Mouse (Mus musculus) adrenal gland (tissue): ENCODE measurements around the gene Sgsh.

Experiments used
- intact Hi-C: fragments of 180-260 bp; cut with DNase I; formaldehyde crosslinking; loops from one replicate; pipeline ENCODE4 v1.15.1; 2025
- microRNA-seq, 2 experiments: library from miRNA; unstranded; fragments of <30 nt; microRNA quantifications; one replicate each; pipeline ENCODE4; 2019

Sgsh gene

GRCm38 (mm10) chr11:119314252-119314936 lies 40.9 kb downstream of the Sgsh start:
- intact Hi-C loops: no loop called here

- intact Hi-C loops: no loop called here
Measured at GRCm38 (mm10) chr11:119310621-119311020, 44.7 kb downstream of the Sgsh start.

DNA sequence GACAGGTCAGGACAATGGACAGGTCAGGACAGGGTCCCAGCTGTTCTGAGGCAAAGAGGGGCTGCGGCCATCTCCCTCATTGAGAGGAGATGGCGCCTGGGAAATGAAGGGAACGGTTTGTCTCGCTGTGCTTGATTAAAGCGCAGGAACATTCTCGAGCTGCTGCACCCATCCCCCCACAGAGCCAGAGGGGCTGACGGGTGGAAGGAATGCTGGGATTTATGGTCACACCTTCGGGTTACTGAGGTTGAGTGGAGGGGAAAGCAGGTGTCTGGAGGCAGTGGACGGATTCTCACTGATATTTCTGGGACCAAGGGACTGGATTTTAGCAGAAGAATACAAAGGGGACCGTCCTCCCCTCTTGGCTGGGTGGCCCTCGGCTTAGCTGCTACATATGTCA lies 47.4 kb downstream of the Sgsh start:
- intact Hi-C loops: loop anchor here (5.0 kb wide), 1 partner anchor 54 kb away; no protein-coding TSS in a partner anchor

- intact Hi-C loops: loop anchor here (5.0 kb wide), 1 partner anchor 55 kb away; no protein-coding TSS in a partner anchor
Measured at GRCm38 (mm10) chr11:119307658-119307867, 47.8 kb downstream of the Sgsh start, which contains the start of gene Card14. TSS of gene Card14 (plus strand) at chr11:119307768.

GRCm38 (mm10) chr11:119306762-119307657 lies 48.3 kb downstream of the Sgsh start:
- intact Hi-C loops: loop anchor here (5.0 kb wide), 1 partner anchor 55 kb away; no protein-coding TSS in a partner anchor

DNA sequence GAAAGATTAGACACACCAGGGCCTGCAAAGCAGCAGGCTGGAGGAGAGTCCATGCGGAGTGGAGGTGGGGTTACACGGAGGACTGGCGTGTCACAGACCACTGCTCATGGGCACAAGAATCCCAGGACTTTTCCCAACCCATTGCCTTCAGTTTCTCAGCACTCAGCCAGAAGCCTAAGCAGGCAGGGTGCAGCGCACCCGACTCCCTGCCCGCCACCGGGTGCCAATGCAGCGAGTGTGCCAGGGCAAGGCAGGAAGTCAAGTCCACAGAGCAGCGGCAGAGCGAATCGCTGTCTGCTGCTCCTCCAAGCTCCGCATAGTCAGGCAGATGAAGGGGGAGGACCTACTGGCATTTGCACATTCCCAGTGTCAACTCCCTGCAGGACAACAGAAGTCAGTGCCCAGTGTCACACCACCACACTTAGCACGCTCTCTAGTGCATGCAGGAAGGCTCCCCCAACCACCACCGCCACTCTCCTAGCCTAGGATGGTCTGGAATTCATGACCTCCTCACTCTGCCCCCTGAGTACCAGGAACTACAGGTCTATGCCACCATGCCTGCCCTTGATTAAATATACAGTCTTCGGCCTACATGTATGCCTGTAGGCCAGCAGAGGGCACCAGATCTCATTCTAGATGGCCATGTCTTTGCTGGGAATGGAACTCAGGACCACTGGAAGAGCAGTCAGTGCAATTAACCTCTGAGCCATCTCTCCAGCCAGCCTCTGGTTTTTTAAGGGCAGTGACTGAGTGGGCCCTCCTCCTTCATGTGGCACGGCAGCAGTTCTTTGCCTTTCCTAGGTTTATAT lies 50.2 kb downstream of the Sgsh start:
- intact Hi-C loops: loop anchor here (5.0 kb wide), 1 partner anchor 57 kb away; no protein-coding TSS in a partner anchor

- intact Hi-C loops: no loop called here
Measured at GRCm38 (mm10) chr11:119300986-119301385, 54.4 kb downstream of the Sgsh start.

- intact Hi-C loops: no loop called here
Measured at GRCm38 (mm10) chr11:119300246-119300935, 54.9 kb downstream of the Sgsh start.

GRCm38 (mm10) chr11:119299391-119300245 lies 55.7 kb downstream of the Sgsh start, which contains the start of gene Eif4a3:
TSS of gene Eif4a3 (minus strand) at chr11:119300089.
- intact Hi-C loops: no loop called here

DNA sequence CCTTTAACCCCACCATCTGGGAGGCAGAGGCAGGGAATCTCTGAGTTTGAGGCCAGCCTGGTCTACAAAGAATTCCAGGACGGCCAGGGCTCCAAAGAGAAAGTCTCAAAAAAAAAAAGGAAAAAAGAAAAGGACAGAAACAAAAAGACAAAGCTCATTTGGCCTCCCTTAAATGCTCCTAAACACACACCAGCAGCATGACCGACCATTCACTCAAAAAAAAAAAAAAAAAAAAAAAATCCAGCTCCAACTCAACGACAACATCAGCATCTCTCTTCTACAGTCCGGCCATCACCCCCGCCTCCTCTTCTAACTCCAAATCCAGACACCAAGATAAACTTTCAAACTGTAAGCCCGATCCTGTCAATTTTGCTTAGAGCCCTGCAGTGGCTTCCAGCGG lies 56.4 kb downstream of the Sgsh start:
- intact Hi-C loops: no loop called here

GRCm38 (mm10) chr11:119297996-119298395 lies 57.3 kb downstream of the Sgsh start:
- intact Hi-C loops: no loop called here

Small RNA genes within 50 kb of the gene (microRNA-seq; reads per million reads assigned to microRNA genes)
- gene Mir1932: 0.34 to 1.4 reads per million in 2 experiments
